Mouse (Mus musculus): Measurements from ENCODE around the gene Gsx1. TPM values are rescaled to one million over a fixed set of nuclear protein-coding genes. Genes with fewer than 3 reads are reported as not detected.

Gene Gsx1
- polyA plus RNA-seq (2015; fragmentation: Nextera tagmentation; extraction: Ambion mirVana) = not detected in 2 replicates

GRCm38 (mm10) chr5:147188571-147188975 lies at the start of gene Gsx1:
TSS of gene Gsx1 (plus strand) at chr5:147188696.

Other genes starting within 250 kb of the Gsx1 start
- 59.3 and 63.8 TPM in 2 replicates for gene Gtf3a, start 240.0 kb upstream of the Gsx1 start, polyA plus RNA-seq (2015; fragmentation: Nextera tagmentation; extraction: Ambion mirVana)
- 14.4 and 16.7 TPM in 2 replicates for gene Mtif3, start 224.9 kb upstream of the Gsx1 start, polyA plus RNA-seq (2015; fragmentation: Nextera tagmentation; extraction: Ambion mirVana)
- gene Lnx2, start 112.1 kb upstream of the Gsx1 start, polyA plus RNA-seq (2015; fragmentation: Nextera tagmentation; extraction: Ambion mirVana) = 4.8 and 5.9 TPM in 2 replicates
- gene Polr1d, start 111.6 kb upstream of the Gsx1 start, polyA plus RNA-seq (2015; fragmentation: Nextera tagmentation; extraction: Ambion mirVana) = 112 and 117 TPM in 2 replicates
- 0.11 TPM in 1 of 2 replicates, not detected in the other for gene Pdx1, start 81.3 kb downstream of the Gsx1 start, polyA plus RNA-seq (2015; fragmentation: Nextera tagmentation; extraction: Ambion mirVana)
- gene Cdx2, start 118.6 kb downstream of the Gsx1 start, polyA plus RNA-seq (2015; fragmentation: Nextera tagmentation; extraction: Ambion mirVana) = not detected in 2 replicates
- not detected in 2 replicates for gene Urad, start 133.7 kb downstream of the Gsx1 start, polyA plus RNA-seq (2015; fragmentation: Nextera tagmentation; extraction: Ambion mirVana)
- 3.0 and 4.5 TPM in 2 replicates for gene Flt3, start 211.8 kb downstream of the Gsx1 start, polyA plus RNA-seq (2015; fragmentation: Nextera tagmentation; extraction: Ambion mirVana)
- gene Pan3, start 241.5 kb downstream of the Gsx1 start, polyA plus RNA-seq (2015; fragmentation: Nextera tagmentation; extraction: Ambion mirVana) = 85.9 and 102 TPM in 2 replicates